Mouse (Mus musculus) cerebellum, postnatal 25 days (tissue): ENCODE measurements around the gene Pycr2.

Source experiments
- DNase-seq, 2 experiments: peaks; one replicate each; pipeline ENCODE4 v3.0.0; 2021; ENCODE audit warnings: mixed read lengths in 2 of 2

Gene Pycr2

DNA sequence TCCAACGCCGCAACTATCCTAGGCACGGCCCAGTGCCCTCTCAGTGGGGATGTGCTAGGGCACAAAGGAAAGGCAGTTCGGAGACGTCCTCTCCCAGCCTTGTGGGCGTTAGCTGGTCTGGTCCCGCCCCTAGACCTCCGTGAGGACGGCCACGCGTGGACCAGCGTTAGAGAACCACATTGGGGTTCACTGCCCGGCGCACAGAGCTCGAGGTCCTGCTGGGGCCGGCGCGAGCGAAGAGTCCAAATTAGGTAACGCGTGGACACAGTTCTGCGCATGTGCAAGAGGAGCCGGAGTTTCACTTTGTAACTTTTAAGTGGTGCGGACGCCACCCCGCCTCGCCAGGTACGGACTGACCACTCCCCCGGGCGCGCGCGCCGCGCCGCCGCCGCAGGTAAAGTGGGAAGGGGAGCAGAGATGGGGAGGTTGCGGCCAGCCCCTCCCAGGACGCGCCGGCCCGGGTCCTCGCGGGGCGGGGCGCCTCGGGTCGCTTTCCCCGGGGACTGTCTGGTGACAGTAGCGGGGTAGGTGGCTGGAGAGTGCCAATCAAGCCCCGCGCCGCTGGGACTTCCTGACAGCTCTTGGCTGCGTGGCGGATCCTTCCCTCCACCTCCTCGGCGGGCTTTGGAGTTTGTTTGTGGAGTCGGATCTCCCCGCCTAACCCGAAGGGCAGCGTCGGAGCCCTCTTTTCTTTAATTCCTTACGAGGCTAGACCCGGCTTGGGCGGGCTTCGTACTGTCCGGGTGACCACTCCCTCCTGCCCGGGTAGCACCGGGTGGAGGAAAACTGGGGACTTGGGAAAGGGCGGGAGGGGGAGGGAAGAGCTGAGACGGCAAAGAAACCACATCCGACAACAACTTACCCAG is 38.3 kb downstream of the Pycr2 start, which contains the start of gene Tmem63a:
Gene Tmem63a, plus strand, starts transcription at position 179 of the 866 bp plus-strand sequence.
- DNase-seq, result peak; percentile 27 to 47

DNA sequence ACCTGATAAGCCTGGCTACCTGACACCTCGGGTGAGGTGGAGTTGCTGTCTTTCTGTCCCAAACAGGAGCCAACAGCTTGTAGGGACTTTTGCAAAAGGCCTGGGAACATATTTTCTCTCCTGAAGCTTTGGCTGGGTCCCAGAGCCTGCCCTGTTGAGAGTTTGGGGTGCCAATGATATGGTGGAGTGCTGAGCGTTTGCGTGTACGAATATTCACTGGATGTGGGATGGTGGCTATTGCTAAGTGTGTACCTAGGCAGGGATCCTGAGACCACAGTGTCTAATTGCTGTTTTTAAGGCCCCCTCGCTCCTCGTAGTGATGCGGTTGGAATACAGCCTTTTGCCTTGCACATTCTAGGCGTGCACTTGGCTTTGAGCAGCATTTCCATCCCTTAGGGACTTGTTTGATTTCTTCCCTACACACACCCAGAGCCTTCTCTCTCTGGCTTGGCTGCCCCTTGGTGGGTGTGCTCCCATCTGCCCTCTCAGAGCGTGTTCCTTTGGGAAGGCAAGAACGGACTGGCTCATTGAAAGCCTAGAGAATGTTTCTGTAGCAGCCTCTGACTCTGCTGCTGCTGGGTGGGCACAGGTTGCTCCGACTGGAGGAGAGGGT is 39.0 kb downstream of the Pycr2 start:
- DNase-seq, result no peak

DNA sequence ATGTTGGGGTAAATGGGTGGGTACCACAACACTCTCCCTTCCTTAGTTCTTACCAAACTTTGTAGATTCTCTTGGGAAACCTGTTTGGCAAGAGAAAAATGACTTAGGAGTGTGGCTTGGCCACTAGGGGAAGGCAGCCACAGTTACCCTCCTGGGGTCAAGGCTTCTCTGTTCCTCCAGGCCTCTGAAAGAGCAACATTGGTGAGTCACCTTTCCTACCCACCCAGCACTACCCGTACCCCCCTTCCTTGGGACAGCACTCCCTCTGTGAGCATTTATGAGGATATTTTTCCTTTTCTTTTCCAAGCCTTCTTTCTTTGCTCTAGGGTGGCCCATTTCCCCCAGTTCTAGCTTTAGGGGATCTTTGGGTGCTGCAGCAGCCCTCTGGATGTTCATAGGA is 39.8 kb downstream of the Pycr2 start:
- DNase-seq, result no peak

DNA sequence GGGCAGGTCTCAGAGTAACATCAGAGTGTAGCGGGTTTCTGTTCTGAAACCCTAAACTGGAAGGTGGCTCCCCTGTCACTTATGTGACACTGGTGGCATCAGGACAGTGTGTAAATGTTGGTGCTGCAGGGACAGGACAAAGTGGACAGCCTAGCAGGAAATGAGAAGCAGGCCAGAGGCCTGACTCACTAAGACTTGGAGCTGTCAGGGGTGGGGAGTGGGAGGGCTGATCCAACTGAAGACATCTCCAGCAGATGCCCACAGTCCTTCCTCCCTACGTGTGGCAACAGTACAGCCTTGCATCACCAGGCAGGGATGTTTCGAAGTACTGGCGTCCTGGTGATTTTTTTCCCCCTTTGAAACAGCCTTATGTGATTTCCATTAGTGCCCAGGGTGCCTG is 40.5 kb downstream of the Pycr2 start:
- no peak for DNase-seq

DNA sequence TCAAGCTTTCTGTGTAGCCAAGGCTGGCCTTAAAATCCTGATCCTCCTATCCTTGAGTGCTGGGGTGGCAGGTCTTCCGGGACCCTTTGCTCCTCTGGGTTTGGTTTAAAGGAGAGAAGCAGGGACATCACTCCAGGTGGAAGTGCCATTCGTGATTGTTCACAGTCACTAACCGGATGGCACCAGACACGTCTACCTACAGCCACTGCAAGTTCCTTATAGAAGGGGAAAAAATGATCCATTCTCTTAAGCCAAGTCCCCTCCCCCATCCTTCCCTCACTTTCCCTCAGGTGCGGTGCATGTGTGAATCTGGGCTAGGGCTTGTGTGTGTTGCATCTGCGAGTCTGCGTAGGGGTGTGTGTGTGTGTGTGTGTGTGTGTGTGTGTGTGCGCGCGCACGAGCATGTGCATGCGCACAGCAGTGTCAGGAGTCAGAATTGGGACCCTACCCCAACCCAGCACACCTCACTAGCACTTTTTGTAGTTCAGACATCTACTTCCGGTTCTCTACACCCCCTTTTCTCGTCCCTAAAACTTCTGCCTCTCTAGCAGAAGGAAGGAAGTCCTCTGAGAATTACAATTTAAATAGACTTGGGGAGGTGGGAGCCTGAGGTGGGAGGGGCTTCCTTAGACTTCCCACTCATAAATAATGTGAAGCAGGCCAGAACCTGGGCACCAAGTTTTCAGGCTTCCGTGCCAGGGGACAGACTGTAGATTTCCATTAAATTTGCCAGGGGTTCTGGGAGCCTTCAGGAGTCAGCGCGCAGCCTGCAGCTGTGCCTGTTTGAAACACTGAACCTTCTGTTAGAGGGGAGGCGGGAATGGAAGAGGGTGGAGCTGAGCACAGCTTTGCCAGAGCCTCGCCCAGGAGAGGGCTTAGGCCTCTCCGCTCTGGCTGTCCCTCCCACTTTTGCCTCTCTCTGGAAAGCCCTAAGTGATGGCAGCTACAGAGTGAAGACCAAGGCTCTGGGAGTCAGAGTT is 41.2 kb downstream of the Pycr2 start:
- peak in 1 of 2 experiments; percentile 18 for DNase-seq

DNA sequence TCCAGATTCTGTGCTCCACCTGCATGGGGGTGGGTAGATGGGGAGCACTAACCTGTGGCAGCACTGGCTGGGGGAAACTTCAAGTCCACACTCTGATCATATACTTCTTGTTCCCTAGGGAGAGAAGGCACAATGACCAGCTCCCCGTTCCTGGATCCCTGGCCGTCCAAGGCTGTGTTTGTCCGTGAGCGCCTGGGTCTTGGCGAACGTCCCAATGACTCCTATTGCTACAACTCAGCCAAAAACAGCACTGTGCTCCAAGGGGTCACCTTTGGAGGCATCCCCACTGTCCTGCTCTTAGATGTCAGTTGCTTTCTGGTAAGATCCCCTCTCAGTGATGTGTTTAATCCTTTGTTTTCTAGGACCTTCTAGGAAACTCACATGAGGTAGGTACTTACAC is 42.4 kb downstream of the Pycr2 start:
- no peak for DNase-seq

DNA sequence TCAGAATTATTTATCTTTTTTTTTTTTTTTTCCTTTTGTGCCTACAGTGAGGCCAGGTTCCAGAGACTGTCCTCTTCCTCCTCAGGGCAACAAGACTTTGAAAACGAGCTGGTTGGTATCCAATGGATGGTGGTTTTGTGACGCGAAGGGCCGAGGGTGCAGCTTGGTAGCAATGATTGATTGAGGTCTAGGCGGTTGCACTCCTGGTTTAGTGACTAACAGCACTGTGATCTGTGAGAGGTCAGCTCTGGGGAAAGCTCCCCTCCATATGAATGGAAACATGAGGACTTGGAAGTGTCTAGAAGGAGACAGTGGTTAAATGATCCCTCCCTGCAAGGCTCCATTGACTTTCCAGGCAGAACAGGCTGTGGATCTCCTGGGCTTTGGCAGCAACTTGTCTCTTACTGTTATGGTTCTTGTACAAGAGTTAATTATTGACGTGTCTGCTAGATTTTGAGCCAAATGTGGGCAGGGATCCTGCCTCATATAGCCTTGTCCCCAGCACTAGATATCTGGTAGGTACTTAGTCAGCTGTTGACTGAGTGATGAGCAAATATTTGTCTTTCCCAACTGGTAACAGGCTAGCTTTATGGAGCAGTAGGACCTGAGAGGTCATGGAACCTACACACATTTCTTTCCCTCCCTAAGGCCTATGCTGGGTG is 48.1 kb downstream of the Pycr2 start:
- no peak for DNase-seq

DNA sequence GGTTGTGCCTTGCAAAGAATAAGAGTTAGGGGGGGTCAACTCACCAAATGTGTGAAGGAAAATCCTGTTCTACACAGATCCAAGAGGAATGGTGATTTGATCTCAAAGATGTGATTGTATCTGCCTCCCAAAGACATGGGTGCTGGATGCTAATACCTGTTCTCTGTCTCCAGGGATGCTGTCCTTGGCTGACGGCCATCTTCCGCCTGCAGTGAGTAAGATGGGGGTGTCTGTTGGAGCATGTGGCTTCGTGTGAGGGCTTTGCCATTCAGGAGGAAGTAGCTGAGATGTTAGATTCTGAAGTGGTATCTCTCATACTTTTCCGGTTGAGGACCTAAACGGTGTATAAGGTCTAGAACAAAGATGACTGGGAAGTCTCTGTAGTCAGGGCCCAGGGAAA is 48.7 kb downstream of the Pycr2 start:
- no peak for DNase-seq

DNA sequence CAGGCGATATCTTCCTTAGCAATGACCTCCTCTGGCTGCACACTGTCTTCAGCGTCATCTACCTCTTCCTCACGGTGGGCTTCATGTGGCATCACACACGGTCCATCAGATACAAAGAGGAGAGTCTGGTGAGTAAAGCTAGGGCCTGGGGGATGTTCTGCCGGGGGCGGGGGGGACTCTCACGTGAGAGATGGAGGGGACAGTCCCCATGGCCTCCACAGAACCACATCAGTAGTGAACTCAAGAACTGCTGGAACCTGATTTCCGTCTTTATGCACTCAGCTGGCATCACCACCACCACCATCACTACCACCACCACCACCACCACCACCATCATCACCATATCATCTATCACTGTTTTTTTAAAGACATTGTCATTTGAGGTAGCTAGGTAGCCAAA is 52.3 kb downstream of the Pycr2 start:
- DNase-seq, result no peak

DNA sequence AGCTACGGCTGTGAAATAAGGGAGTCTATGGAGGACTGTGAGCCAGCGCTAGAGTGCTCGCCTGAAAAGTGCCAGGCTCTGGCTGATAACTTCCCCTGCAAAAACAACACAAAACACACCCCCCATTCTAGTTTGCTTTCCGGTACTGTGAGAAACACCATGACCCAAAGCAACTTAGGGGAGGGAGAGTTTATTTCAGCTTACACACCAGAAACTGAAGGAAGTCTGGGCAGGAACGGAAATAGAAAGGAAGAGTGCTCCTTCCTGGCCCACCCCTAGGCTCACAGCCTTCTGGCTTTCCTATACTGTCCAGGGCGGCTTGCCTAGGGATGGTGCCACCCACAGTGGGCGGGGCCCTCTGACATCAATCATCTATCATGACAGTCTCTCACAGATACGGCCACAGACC is 52.9 kb downstream of the Pycr2 start:
- DNase-seq, result no peak
